Mouse (Mus musculus) cerebellum, adult 11 months (tissue): ENCODE measurements around the gene Catsper4.
"Not testable (repeated sequence)": the region's sequence is repeated elsewhere in the genome, so short reads cannot be mapped to it uniquely, and the experiment has no call there.

Experiments used
- DNase-seq: peaks from one replicate; pipeline ENCODE4 v3.0.0; 2022

The Catsper4 gene

GRCm38 (mm10) chr4:134227194-134227593 lies at the start of gene Catsper4:
Catsper4 (minus strand) TSS chr4:134227383.
- DNase-seq = no peak

- no peak for DNase-seq
Observed at GRCm38 (mm10) chr4:134273417-134274345, 46.5 kb upstream of the Catsper4 start.

- DNase-seq = no peak
Observed at GRCm38 (mm10) chr4:134272731-134273416, 45.7 kb upstream of the Catsper4 start.

- no peak for DNase-seq
Observed at GRCm38 (mm10) chr4:134271979-134272378, 44.8 kb upstream of the Catsper4 start.

DNA sequence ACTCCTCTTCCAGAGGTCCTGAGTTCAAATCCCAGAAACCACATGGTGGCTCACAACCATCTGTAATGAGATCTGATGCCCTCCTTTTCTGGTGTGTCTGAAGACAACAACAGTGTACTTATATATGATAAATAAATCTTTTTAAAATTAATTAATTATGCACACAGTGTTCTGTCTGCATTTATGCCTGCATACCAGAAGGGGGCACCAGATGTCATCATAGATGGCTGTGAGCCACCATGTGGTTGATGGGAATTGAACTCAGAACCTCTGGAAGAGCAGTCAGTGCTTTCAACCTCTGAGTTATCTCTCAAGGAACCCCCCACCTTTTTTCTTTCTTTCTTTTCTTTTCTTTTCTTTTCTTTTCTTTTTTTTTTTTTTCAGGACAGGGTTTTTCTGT lies 42.4 kb upstream of the Catsper4 start:
- DNase-seq = not testable (repeated sequence)

DNA sequence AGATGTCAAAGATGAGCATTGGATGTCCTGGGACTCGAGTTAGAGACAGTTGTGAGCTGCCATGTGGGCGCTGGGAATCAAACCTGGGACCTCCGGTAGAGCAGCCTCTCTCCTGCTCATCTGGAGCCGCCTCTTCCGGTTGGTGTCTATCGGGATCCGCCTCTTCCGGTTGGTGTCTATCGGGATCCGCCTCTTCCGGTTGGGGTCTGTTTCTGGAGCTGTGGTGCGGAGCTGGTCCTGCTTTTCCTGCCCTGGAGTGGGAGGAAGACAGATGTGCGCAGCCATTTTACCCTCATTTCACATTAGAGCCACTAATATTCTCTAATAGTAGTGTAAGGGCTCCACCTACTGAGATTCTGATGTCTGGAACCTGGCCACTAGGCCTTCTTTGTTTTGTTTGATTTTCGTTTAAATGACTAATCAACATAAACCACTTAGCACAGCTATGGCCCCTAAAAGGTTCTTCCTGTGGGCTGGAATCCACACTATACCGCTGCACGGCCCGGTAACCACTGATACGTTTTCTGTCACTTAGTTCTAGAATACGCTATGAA lies 41.0 kb upstream of the Catsper4 start:
- DNase-seq = no peak

- no peak for DNase-seq
Observed at GRCm38 (mm10) chr4:134265860-134266585, 38.8 kb upstream of the Catsper4 start.

DNA sequence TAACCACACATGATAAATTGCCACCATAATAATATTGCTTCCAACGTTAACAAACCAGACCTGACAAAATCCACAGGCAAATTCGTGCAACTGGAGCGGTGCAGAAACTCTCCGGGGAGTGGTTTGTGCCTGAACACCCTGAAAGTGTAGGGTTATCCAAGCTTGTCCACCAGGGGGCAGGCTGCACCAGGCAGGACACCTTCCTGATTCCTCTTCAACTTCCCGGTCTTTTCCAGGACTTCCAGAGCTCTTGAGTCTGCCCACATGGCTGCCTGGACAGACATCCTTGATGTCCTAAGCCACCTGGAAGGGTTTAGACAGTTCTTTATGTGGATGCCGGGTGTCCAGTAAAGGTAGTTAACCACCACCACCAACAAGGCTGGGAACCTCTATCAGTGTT lies 36.0 kb upstream of the Catsper4 start:
- peak; percentile 12 for DNase-seq

GRCm38 (mm10) chr4:134258354-134258753 lies 31.2 kb upstream of the Catsper4 start:
- no peak for DNase-seq

- DNase-seq = no peak
Observed at GRCm38 (mm10) chr4:134257198-134258009, 30.2 kb upstream of the Catsper4 start.

DNA sequence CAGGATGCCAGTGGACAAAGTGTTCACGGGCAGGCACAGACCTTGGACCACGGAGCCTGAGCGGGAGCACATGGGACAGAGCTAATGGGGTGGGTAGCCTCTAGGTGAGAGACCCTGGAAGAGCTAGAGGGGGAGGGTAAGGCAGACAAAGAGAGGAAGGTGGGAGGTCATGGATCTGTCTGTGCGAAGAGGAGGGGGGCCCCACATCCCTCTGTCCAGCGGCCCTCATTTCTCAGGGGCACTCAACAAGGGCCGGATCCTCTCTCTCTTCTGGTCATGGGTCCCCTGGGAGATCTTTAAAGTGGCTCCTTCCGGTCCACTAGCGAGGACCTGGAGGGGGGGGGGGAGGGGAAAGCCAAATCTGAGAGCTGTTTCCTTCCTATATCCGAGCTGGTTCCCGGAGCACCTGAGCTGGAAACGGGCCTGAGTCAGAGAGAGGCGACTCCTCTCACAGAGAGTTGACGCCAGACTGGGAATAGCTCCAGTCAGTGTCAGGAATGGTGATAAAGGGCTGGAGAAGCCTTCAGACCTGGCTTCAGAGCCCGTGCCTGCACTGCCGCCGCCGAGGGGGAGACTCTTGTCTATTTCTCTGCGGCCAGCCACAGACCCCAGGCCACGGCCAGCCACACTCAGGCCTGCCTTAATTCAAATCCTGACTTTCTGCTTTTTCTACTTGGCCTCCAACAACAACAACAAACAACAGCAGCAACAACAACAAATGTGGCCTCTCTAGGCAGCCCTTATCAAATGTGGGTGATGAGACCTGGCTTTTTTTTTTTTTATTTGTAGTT lies 29.4 kb upstream of the Catsper4 start:
- DNase-seq = no peak

GRCm38 (mm10) chr4:134255854-134256253 lies 28.7 kb upstream of the Catsper4 start:
- DNase-seq = no peak

GRCm38 (mm10) chr4:134254835-134255234 lies 27.7 kb upstream of the Catsper4 start:
- DNase-seq = no peak

DNA sequence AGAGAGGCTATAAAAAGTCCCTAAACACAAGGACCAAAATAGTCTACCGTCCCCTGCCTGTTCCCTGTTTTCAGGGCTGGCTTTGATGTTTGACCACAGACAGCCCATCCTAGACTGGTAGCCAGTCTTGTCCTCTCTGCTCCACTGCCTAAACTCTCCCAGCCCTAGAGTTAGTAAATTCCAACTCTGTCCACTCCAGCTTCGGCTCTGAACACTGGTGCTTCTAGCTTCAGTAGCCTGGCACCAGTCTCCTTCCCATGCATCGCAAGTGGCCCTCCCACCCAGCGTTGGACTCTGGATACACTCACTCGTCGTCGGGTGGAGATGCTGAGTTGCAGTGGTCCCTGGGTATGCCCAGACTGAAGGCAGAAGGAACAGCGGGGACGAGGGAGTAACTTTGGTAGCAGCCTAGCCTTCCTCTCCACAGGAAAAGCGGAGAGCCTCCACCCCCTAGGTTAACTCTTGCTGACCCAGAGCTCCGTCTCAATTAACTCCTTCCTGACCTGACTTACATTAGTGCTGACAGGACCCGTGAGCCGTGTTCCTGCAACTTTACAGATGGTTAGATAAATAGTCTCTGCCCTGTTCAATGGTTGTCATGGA lies 26.6 kb upstream of the Catsper4 start, which contains the start of gene Grrp1:
Gene Grrp1 (minus strand): TSS at position 385 of the 603 bp plus-strand sequence.
- DNase-seq = no peak

- DNase-seq = no peak
Observed at GRCm38 (mm10) chr4:134252911-134253721, 25.9 kb upstream of the Catsper4 start.

- DNase-seq = no peak
Observed at GRCm38 (mm10) chr4:134252131-134252910, 25.1 kb upstream of the Catsper4 start.

DNA sequence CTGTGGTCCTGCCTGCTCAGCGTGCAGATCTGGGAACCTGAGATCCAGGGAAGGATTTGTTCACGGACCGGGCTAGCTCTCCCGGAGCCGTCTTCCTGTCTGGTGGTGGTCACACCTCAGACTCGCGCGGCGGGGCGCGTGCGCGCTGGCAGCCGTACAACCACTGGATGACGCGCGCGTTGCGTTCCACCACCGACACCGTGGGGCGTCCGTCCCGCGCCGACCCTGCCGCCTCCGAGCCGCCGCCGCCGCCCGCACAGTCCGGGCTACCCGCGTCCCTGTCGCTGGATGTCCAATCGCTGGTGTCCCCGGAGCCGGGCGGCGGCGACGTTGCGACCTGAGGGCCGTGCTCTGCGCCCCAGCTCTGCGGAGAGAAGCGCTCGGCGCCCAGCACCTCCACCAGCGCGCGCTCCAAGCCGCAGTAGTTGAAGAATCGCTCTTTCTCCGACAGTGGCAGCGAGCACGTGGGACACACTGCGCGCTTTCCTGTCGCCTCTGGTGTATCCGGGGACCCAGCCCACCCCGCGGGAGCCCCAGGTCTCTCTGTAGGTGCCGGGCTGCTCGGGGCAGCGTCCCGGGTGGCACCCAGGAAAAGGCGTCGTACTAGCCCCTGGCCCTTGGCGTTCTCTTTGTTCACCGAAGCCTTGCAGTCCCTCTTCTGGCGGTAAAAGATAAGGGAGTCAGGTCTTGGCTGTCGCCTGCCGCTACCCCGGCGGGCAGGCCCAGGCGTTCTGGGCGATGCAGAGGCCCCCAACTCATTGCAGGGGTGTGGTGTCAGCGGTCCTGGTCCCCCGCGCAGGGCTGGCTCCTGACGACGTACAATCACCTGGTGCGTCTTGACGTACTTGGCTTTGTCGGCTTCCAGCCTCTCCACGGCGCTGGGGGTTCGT lies 24.3 kb upstream of the Catsper4 start:
- DNase-seq = peak; percentile 13

GRCm38 (mm10) chr4:134250930-134251240 lies 23.7 kb upstream of the Catsper4 start:
- DNase-seq = no peak
